Mouse (Mus musculus): ENCODE results near the gene Olfr553.
"Not testable (repeated sequence)": the region's sequence is repeated elsewhere in the genome, so short reads cannot be mapped to it uniquely, and the experiment has no call there.

- TF ChIP-seq TAL1 (conservative IDR thresholded peaks at IDR 0.05; ENCODE audit: low read depth, low read length); CTCF (IDR thresholded peaks at IDR 0.05; ENCODE audit: low read depth, low read length); GATA1 (IDR thresholded peaks at IDR 0.05; ENCODE audit: borderline replicate concordance, low read length): not testable (repeated sequence)
Observed at GRCm38 (mm10) chr7:102620368-102620767, 2.4 kb upstream of the Olfr553 start.
